Mouse (Mus musculus) olfactory bulb, adult 2 months (tissue): ENCODE measurements around the gene Casz1.

Source experiments
- CTCF ChIP-seq: fragments of 200-500 bp; IDR thresholded peaks from 2 replicates; pipeline ENCODE4 v1.5.1; 2012; ENCODE audit warnings: low read depth, mild to moderate bottlenecking, low read length, moderate library complexity; ENCODE audit not compliant: insufficient read depth
- POLR2A ChIP-seq: fragments of 200-500 bp; IDR thresholded peaks from 2 replicates; pipeline ENCODE4 v1.6.1; 2012; ENCODE audit warnings: mild to moderate bottlenecking, low read depth, low read length, moderate library complexity; ENCODE audit not compliant: insufficient read depth

DNA sequence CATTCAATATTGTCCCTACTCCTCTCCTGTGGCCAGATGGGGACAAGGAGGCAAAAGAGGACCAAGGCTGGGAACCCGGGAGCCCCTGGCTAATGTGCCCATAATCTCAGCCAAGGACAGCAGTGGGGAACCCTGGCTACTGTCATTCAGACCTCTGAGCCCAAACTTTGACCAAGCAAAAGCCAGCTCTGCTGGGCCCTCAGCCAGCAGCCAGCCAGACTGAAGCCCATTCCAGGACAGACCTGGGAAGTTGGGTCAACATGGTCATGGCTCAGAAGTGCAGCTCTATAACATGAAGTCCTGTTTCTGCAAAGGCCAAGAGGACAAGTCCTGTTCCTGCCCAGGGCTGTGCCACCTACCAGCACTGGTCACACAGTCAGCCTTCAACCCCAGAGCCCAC, 157.9 kb downstream of the Casz1 start:
- TF ChIP-seq CTCF (no peak), POLR2A (no peak)
